Mouse (Mus musculus): ENCODE data around the gene Ankrd40. TPM values are rescaled to one million over a fixed set of nuclear protein-coding genes. Genes with fewer than 3 reads are reported as not detected.
A peak's percentile ranks its signal among the peaks of the same experiment; 100 is the strongest.

Ankrd40 gene
- total and polyA plus RNA-seq, 2 experiments from 2014 or later: 53.7 to 181 TPM

DNA sequence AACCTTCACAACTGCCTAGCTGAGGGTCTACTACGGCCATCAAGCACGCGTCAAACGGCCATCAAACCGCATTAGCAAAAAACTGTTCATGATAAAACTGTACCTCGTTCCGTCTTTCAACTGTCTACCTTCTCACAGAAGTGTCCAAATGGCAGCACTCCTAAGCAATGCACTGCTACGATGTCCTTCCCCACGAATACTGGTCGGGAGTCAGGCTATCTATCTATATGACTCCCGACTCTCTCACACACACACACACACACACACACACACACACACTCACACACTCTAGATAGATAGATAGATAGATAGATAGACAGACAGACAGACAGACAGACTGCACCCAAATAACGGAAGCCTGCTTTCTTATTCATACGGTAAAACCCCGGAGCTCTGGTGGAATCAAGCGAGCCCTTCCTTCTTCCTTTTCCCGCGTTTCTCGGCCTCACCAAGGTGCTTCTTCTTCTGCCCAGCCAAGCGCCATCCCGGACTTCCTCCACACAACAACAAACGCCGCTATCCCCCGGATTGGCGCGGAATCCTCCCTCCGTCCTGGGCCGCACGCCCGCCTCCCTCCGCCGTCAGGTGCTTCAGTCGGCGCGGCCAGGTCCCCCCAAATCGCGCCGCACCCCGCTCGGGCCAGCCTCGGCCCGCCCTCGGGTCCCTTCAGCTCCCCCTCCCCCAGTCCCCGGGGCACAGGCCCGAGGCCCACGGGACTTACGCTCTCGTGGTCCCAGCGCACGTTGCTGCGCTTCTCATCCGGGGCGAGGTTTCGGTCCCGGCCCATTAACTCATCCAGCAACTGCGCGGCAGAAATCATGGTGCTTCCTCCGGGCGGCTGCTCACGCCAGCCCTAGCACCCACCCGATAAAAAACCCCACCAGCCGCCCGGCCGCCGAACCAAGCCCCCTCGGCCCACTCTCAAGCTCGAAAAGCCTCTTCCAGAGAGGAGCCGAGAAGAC lies 6.6 kb upstream of the Ankrd40 start:
- no peaks in the 10 kb centered on the region for H3K27me3 ChIP-seq (ENCODE audit: control insufficient read depth, insufficient read depth, low read length)
- ATAC-seq (ENCODE audit: insufficient read depth, low read depth): peak; percentile 67
- no peaks in the 10 kb centered on the region for H3K36me3 ChIP-seq (replicated peaks; ENCODE audit: control insufficient read depth, insufficient read depth, low read length)
- H3K4me1 ChIP-seq (ENCODE audit: control insufficient read depth, insufficient read depth): peaks cover 24% of the 10 kb centered on the region; the same call in 1 of the 2 replicates
- H3K4me3 ChIP-seq (ENCODE audit: low read depth, low read length): peak overlapping the region; percentile 99
- peak overlapping the region; percentile 99 for H3K9ac ChIP-seq (replicated peaks; ENCODE audit: low read depth, low read length)
- TF ChIP-seq CTCF (IDR thresholded peaks at IDR 0.05; ENCODE audit: low read depth) (no peak), EP300 (IDR thresholded peaks at IDR 0.05; ENCODE audit: low read depth) (peak; percentile 51; the same call in 1 of the 2 replicates)
- WGBS: under 1% methylated on average over 67 of the region's 67 CpGs
- peak overlapping the region; percentile 98 for H3K27ac ChIP-seq (ENCODE audit: low read depth)
- peak overlapping the region; percentile 90 for H3K4me2 ChIP-seq (ENCODE audit: low read depth, low read length)
- DNase-seq (ENCODE audit: low spot score): no peak
- H3K9me3 ChIP-seq (replicated peaks; ENCODE audit: control insufficient read depth, low read length): no peaks in the 10 kb centered on the region

DNA sequence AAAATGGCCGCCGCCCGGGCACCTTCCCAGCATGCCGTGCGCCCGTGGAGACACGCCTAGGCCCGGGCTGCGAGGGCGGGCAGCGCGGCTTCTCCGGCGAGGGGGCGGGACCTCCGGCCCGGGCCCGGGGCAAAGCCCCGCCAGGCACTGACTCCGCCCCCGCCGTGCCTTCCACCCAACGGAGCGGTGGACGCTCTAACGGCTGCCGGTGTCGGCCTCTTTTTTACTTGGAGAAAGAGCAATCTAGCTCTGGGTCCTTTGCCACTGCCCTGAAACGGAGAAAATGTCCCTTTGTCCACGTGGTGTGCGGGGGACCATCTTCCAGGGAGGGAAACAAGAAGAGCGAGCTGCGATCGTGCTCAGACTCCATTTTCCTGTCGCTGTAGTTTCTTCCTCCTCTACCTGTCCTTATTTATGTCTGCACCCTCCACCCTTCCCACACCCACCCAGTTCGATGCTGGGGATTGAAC lies 5.8 kb upstream of the Ankrd40 start, which contains the start of gene Luc7l3:
TSS of gene Luc7l3 (minus strand) at position 58 of the 470 bp plus-strand sequence.
- H3K4me1 ChIP-seq (ENCODE audit: control insufficient read depth, insufficient read depth): peaks cover 26% of the 10 kb centered on the region
- under 1% methylated on average over 35 of the region's 36 CpGs for WGBS
- no peaks in the 10 kb centered on the region for H3K27me3 ChIP-seq (ENCODE audit: control insufficient read depth, insufficient read depth, low read length)
- peak within 1 kb of the TSS; percentile 99 for H3K9ac ChIP-seq (replicated peaks; ENCODE audit: low read depth, low read length)
- H3K27ac ChIP-seq (ENCODE audit: low read depth): peak within 1 kb of the TSS; percentile 98
- H3K4me3 ChIP-seq (ENCODE audit: low read depth, low read length): peak within 1 kb of the TSS; percentile 99
- H3K4me2 ChIP-seq (ENCODE audit: low read depth, low read length): peak within 1 kb of the TSS; percentile 90
- no peaks in the 10 kb centered on the region for H3K9me3 ChIP-seq (replicated peaks; ENCODE audit: control insufficient read depth, low read length)
- ATAC-seq (ENCODE audit: insufficient read depth, low read depth) (peak; percentile 95), DNase-seq (ENCODE audit: low spot score) (peak; percentile 93)
- TF ChIP-seq CTCF (IDR thresholded peaks at IDR 0.05; ENCODE audit: low read depth): no peak
- no peak for TF ChIP-seq EP300 (IDR thresholded peaks at IDR 0.05; ENCODE audit: low read depth)
- no peaks in the 10 kb centered on the region for H3K36me3 ChIP-seq (replicated peaks; ENCODE audit: control insufficient read depth, insufficient read depth, low read length)

DNA sequence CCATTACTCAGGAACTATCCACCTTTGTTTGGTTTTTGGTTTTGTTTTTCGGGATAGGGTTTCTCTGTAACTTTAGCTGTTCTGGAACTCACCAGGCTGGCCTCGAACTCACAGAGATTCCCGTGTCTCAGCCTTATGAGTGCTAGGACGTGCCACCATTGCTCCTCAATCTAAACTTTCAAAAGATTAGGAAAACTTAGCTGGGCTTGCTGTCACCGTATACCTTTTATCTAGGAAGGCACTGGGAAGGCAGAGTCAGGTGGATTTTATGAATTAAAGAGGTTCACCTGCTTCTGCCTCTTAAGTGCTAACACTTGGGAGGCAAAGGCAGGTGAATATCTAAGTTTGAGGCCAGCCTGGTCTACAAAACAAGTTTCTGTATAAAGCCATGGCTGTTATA lies 5.2 kb upstream of the Ankrd40 start:
- Histone ChIP-seq H3K9ac (replicated peaks; ENCODE audit: low read depth, low read length) (peak overlapping the region; percentile 99), H3K27ac (ENCODE audit: low read depth) (peak overlapping the region; percentile 98), H3K4me2 (ENCODE audit: low read depth, low read length) (peak overlapping the region; percentile 90), H3K27me3 (ENCODE audit: control insufficient read depth, insufficient read depth, low read length) (no peaks in the 10 kb centered on the region), H3K4me3 (ENCODE audit: low read depth, low read length) (peak overlapping the region; percentile 99), H3K36me3 (replicated peaks; ENCODE audit: control insufficient read depth, insufficient read depth, low read length) (no peaks in the 10 kb centered on the region), H3K9me3 (replicated peaks; ENCODE audit: control insufficient read depth, low read length) (no peaks in the 10 kb centered on the region), H3K4me1 (ENCODE audit: control insufficient read depth, insufficient read depth) (peaks cover 25% of the 10 kb centered on the region)
- WGBS: 43% methylated on average over 5 of the region's 5 CpGs
- TF ChIP-seq CTCF (IDR thresholded peaks at IDR 0.05; ENCODE audit: low read depth): no peak
- no peak for TF ChIP-seq EP300 (IDR thresholded peaks at IDR 0.05; ENCODE audit: low read depth)
- no peak for ATAC-seq (ENCODE audit: insufficient read depth, low read depth)
- no peak for DNase-seq (ENCODE audit: low spot score)

DNA sequence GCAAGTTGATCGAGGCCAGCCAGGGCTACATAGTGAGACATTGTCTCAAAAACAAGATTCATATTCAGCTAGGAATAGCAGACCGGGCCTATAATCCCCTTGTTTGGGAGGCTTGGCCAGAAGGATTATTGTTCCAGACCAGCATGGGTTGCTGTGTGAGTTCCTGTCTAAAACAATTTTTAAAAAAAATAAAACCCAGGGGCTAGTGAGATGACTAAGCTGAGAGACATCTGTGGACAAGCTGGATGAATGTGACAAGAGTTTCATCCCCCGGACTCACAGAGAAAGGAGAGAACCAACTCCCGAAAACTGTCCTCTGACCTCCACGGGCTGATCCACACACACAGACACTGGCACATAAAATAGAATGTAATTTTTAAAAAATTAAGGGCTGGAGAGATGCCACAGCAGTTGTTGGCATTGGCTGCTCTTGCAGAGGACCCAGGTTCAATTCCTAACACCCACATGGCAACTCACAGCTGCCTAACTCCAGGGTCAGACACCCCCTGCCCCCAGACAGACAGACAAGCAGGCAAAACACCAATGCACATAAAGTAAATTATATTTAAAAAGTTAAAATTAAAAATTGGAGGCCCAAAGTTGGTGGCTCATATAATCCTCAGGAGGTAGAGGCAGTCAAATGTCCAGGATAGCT lies 4.4 kb upstream of the Ankrd40 start:
- peak overlapping the region; percentile 98 for H3K27ac ChIP-seq (ENCODE audit: low read depth)
- no peak overlapping the region for H3K9ac ChIP-seq (replicated peaks; ENCODE audit: low read depth, low read length)
- H3K4me2 ChIP-seq (ENCODE audit: low read depth, low read length): no peak overlapping the region
- H3K4me3 ChIP-seq (ENCODE audit: low read depth, low read length): no peak overlapping the region
- no peak for ATAC-seq (ENCODE audit: insufficient read depth, low read depth)
- 80% methylated on average over 5 of the region's 5 CpGs for WGBS
- H3K36me3 ChIP-seq (replicated peaks; ENCODE audit: control insufficient read depth, insufficient read depth, low read length): no peaks in the 10 kb centered on the region
- no peak for TF ChIP-seq CTCF (IDR thresholded peaks at IDR 0.05; ENCODE audit: low read depth)
- no peak for TF ChIP-seq EP300 (IDR thresholded peaks at IDR 0.05; ENCODE audit: low read depth)
- no peaks in the 10 kb centered on the region for H3K9me3 ChIP-seq (replicated peaks; ENCODE audit: control insufficient read depth, low read length)
- no peaks in the 10 kb centered on the region for H3K27me3 ChIP-seq (ENCODE audit: control insufficient read depth, insufficient read depth, low read length)
- DNase-seq (ENCODE audit: low spot score): no peak
- H3K4me1 ChIP-seq (ENCODE audit: control insufficient read depth, insufficient read depth): peaks cover 25% of the 10 kb centered on the region

GRCm38 (mm10) chr11:94324618-94325017 lies 3.2 kb upstream of the Ankrd40 start:
- H3K27me3 ChIP-seq (ENCODE audit: control insufficient read depth, insufficient read depth, low read length): no peaks in the 10 kb centered on the region
- peaks cover 31% of the 10 kb centered on the region for H3K4me1 ChIP-seq (ENCODE audit: control insufficient read depth, insufficient read depth)
- H3K4me2 ChIP-seq (ENCODE audit: low read depth, low read length): no peak overlapping the region
- no peak for ATAC-seq (ENCODE audit: insufficient read depth, low read depth)
- no peak overlapping the region for H3K27ac ChIP-seq (ENCODE audit: low read depth)
- 72% methylated on average over 5 of the region's 5 CpGs for WGBS
- DNase-seq (ENCODE audit: low spot score): no peak
- H3K4me3 ChIP-seq (ENCODE audit: low read depth, low read length): no peak overlapping the region
- TF ChIP-seq EP300 (IDR thresholded peaks at IDR 0.05; ENCODE audit: low read depth) (no peak), CTCF (IDR thresholded peaks at IDR 0.05; ENCODE audit: low read depth) (no peak)
- no peaks in the 10 kb centered on the region for H3K9me3 ChIP-seq (replicated peaks; ENCODE audit: control insufficient read depth, low read length)
- H3K36me3 ChIP-seq (replicated peaks; ENCODE audit: control insufficient read depth, insufficient read depth, low read length): no peaks in the 10 kb centered on the region
- H3K9ac ChIP-seq (replicated peaks; ENCODE audit: low read depth, low read length): no peak overlapping the region
